Comparison of ENCODE assay signal across 10 mouse cellular contexts in genomic region chr8:62046809-62047208, GRCm38 (mm10).
A peak's percentile ranks its signal among the peaks of the same experiment; 100 is the strongest.
DNase-seq lines count a peak whose midpoint lies in the region; ATAC-seq and TF ChIP-seq lines count a peak whose summit lies in the region.
"Had no signal": no experiment of that assay in that cellular context is flagged by ENCODE, and none has a peak within 500 bp of the region (broad histone marks: within the 10 kb centered on the region; RNA-seq: fewer than 3 reads in every experiment).

No protein-coding gene starts in this region.

- peak; percentile 2 to 17 for DNase-seq in heart, postnatal 14 days
- DNase-seq in midbrain, postnatal 0 days (ENCODE audit: low spot score), result no peak
- no peak for DNase-seq in midbrain, embryonic 10.5 days (ENCODE audit: low spot score)
- no peak for DNase-seq in brain, embryonic 14.5 days (ENCODE audit: low read depth)
- DNase-seq in cerebellum, adult 11 months, result no peak
- DNase-seq: cerebellum, adult 2 months had no signal

- TF ChIP-seq POLR2A in brain, embryonic 14.5 days (IDR thresholded peaks at IDR 0.05; ENCODE audit: borderline replicate concordance, extremely low read depth, insufficient read depth, insufficient read length, poor library complexity, severe bottlenecking), result no peak

- H3K36me3 ChIP-seq in heart, embryonic 12.5 days, result no peaks in the 10 kb centered on the region
- H3K36me3 ChIP-seq in midbrain, postnatal 0 days (ENCODE audit: insufficient read depth, low read length), result no peaks in the 10 kb centered on the region
- H3K36me3 ChIP-seq in midbrain, embryonic 10.5 days, result no peaks in the 10 kb centered on the region
- H3K36me3 ChIP-seq: heart, embryonic 10.5 days; limb, embryonic 15.5 days had no signal

- WGBS in heart, embryonic 12.5 days, result 33% methylated on average over 2 of the region's 2 CpGs
- 45% methylated on average over 2 of the region's 2 CpGs for WGBS in midbrain, postnatal 0 days
- WGBS in midbrain, embryonic 10.5 days, result 49% methylated on average over 2 of the region's 2 CpGs

- no peak overlapping the region for H3K27ac ChIP-seq in heart, embryonic 12.5 days (ENCODE audit: poor library complexity, severe bottlenecking)
- H3K27ac ChIP-seq in midbrain, postnatal 0 days (ENCODE audit: low read depth, low read length), result no peak overlapping the region
- no peak overlapping the region for H3K27ac ChIP-seq in midbrain, embryonic 10.5 days (replicated peaks)
- H3K27ac ChIP-seq: heart, embryonic 10.5 days; limb, embryonic 15.5 days had no signal

- H3K4me2 ChIP-seq in heart, embryonic 12.5 days, result no peak overlapping the region
- no peak overlapping the region for H3K4me2 ChIP-seq in midbrain, postnatal 0 days (ENCODE audit: low read depth, low read length, poor library complexity, severe bottlenecking)
- H3K4me2 ChIP-seq: limb, embryonic 15.5 days had no signal

- no peak overlapping the region for H3K9ac ChIP-seq in heart, embryonic 12.5 days
- no peak overlapping the region for H3K9ac ChIP-seq in midbrain, postnatal 0 days (replicated peaks; ENCODE audit: low read length, poor library complexity, severe bottlenecking)
- H3K9ac ChIP-seq: limb, embryonic 15.5 days had no signal

- TF ChIP-seq CTCF in midbrain, postnatal 0 days (IDR thresholded peaks at IDR 0.05), result peak; percentile 27
- peak; percentile 38; the same call in 1 of the 2 replicates for TF ChIP-seq CTCF in brain, embryonic 14.5 days (IDR thresholded peaks at IDR 0.05; ENCODE audit: borderline replicate concordance, extremely low read depth, insufficient read depth, insufficient read length)

- H3K4me3 ChIP-seq in heart, embryonic 12.5 days, result no peak overlapping the region
- no peak overlapping the region for H3K4me3 ChIP-seq in midbrain, postnatal 0 days (ENCODE audit: low read depth, low read length)
- no peak overlapping the region for H3K4me3 ChIP-seq in midbrain, embryonic 10.5 days
- H3K4me3 ChIP-seq: heart, embryonic 10.5 days; limb, embryonic 15.5 days had no signal

- intact Hi-C loops in heart, postnatal 14 days (cut with DNase I), result no loop called here

- ATAC-seq in heart, embryonic 12.5 days (ENCODE audit: insufficient number of reproducible peaks, low FRiP score), result no peak
- ATAC-seq in midbrain, postnatal 0 days (ENCODE audit: low FRiP score), result no peak
- no peak for ATAC-seq in erythroid progenitor cell, adult 5-6 weeks (replicated peaks; ENCODE audit: low FRiP score, poor library complexity, severe bottlenecking)

- no peaks in the 10 kb centered on the region for H3K27me3 ChIP-seq in heart, embryonic 12.5 days (replicated peaks)
- no peaks in the 10 kb centered on the region for H3K27me3 ChIP-seq in midbrain, postnatal 0 days (ENCODE audit: insufficient read depth, low read length)
- H3K27me3 ChIP-seq in midbrain, embryonic 10.5 days (ENCODE audit: low read depth, poor library complexity, severe bottlenecking), result no peaks in the 10 kb centered on the region
- H3K27me3 ChIP-seq: limb, embryonic 15.5 days had no signal

- peaks cover 5% of the 10 kb centered on the region; the same call in 1 of the 2 replicates for H3K9me3 ChIP-seq in heart, embryonic 12.5 days (replicated peaks)
- peaks cover 4% of the 10 kb centered on the region; the same call in 1 of the 2 replicates for H3K9me3 ChIP-seq in midbrain, postnatal 0 days (ENCODE audit: low read length)
- no peaks in the 10 kb centered on the region for H3K9me3 ChIP-seq in midbrain, embryonic 10.5 days (replicated peaks)
- H3K9me3 ChIP-seq: heart, embryonic 10.5 days; limb, embryonic 15.5 days had no signal

- H3K4me1 ChIP-seq in heart, embryonic 12.5 days (replicated peaks), result no peaks in the 10 kb centered on the region
- H3K4me1 ChIP-seq in midbrain, postnatal 0 days (ENCODE audit: insufficient read depth, low read length), result no peaks in the 10 kb centered on the region
- no peaks in the 10 kb centered on the region for H3K4me1 ChIP-seq in midbrain, embryonic 10.5 days
- H3K4me1 ChIP-seq: heart, embryonic 10.5 days; limb, embryonic 15.5 days had no signal

Comparison
In these comparisons a context has a peak if more than half of its experiments do, and no peak if none do; other contexts are left out.
1. DNase-seq: peak in heart, postnatal 14 days (2 of 2); none in midbrain, postnatal 0 days (single experiment), midbrain, embryonic 10.5 days (single experiment), brain, embryonic 14.5 days (single experiment) and cerebellum, adult 11 months (single experiment).